Mouse (Mus musculus) erythroblast, adult 5-6 weeks (primary cell): Measurements from ENCODE around the gene Vps13c. TPM values are rescaled to one million over a fixed set of nuclear protein-coding genes. Genes with fewer than 3 reads are reported as not detected.
A peak's percentile ranks its signal among the peaks of the same experiment; 100 is the strongest.

ENCODE experiments used
- ATAC-seq: replicated peaks from 2 replicates; pipeline ENCODE4 v1.8.0; 2016; ENCODE audit warnings: moderate number of reproducible peaks, mild to moderate bottlenecking, moderate TSS enrichment, inconsistent platforms; ENCODE audit not compliant: poor library complexity, low FRiP score, severe bottlenecking
- total RNA-seq, 2 experiments: library from RNA; stranded (forward) in 1 of 2; stranded (reverse) in 1 of 2; fragments of 150-400 nt in 1 of 2; fragments of 200-764, 138-1000 nt in 1 of 2; gene quantifications; 2 replicates each; pipeline versions ENCODE4 v1.2.3 to v1.2.4; 2015 to 2017; ENCODE audit warnings: low replicate concordance in 2 of 2

Vps13c gene
- total RNA-seq (2015; ENCODE audit: low replicate concordance) (6.7 and 12.3 TPM in 2 replicates), total RNA-seq (2017; ENCODE audit: low replicate concordance) (6.5 and 8.4 TPM in 2 replicates)

- peak; percentile 95 for ATAC-seq
Observed at GRCm38 (mm10) chr9:67839981-67840859, at the start of gene Vps13c. Gene Vps13c (plus strand): TSS chr9:67840396.

- ATAC-seq, result no peak
Observed at GRCm38 (mm10) chr9:67792405-67792804, 47.8 kb upstream of the Vps13c start.

GRCm38 (mm10) chr9:67793501-67793900 is 46.7 kb upstream of the Vps13c start:
- no peak for ATAC-seq

- ATAC-seq, result no peak
Observed at GRCm38 (mm10) chr9:67794216-67794615, 46.0 kb upstream of the Vps13c start.

GRCm38 (mm10) chr9:67794668-67795067 is 45.5 kb upstream of the Vps13c start:
- ATAC-seq, result no peak

GRCm38 (mm10) chr9:67795205-67795675 is 45.0 kb upstream of the Vps13c start:
- no peak for ATAC-seq

- no peak for ATAC-seq
Observed at GRCm38 (mm10) chr9:67799078-67799819, 40.9 kb upstream of the Vps13c start.

- no peak; the same call in 1 of the 2 replicates for ATAC-seq
Observed at GRCm38 (mm10) chr9:67802241-67802640, 38.0 kb upstream of the Vps13c start.

- ATAC-seq, result no peak
Observed at GRCm38 (mm10) chr9:67807000-67807399, 33.2 kb upstream of the Vps13c start.

GRCm38 (mm10) chr9:67810527-67810926 is 29.7 kb upstream of the Vps13c start:
- no peak for ATAC-seq

- ATAC-seq, result no peak
Observed at GRCm38 (mm10) chr9:67811116-67811515, 29.1 kb upstream of the Vps13c start.

- no peak for ATAC-seq
Observed at GRCm38 (mm10) chr9:67813171-67813570, 27.0 kb upstream of the Vps13c start.

- no peak for ATAC-seq
Observed at GRCm38 (mm10) chr9:67813665-67814337, 26.4 kb upstream of the Vps13c start.

- no peak for ATAC-seq
Observed at GRCm38 (mm10) chr9:67816172-67816928, 23.8 kb upstream of the Vps13c start.

- no peak for ATAC-seq
Observed at GRCm38 (mm10) chr9:67817898-67818667, 22.1 kb upstream of the Vps13c start.

GRCm38 (mm10) chr9:67818668-67818950 is 21.6 kb upstream of the Vps13c start:
- ATAC-seq, result no peak

- ATAC-seq, result no peak
Observed at GRCm38 (mm10) chr9:67823131-67823530, 17.1 kb upstream of the Vps13c start.

- no peak for ATAC-seq
Observed at GRCm38 (mm10) chr9:67825527-67825926, 14.7 kb upstream of the Vps13c start.

GRCm38 (mm10) chr9:67828182-67828581 is 12.0 kb upstream of the Vps13c start:
- no peak for ATAC-seq
